12 mouse cellular contexts compared by ENCODE assay signal in the genomic region with DNA sequence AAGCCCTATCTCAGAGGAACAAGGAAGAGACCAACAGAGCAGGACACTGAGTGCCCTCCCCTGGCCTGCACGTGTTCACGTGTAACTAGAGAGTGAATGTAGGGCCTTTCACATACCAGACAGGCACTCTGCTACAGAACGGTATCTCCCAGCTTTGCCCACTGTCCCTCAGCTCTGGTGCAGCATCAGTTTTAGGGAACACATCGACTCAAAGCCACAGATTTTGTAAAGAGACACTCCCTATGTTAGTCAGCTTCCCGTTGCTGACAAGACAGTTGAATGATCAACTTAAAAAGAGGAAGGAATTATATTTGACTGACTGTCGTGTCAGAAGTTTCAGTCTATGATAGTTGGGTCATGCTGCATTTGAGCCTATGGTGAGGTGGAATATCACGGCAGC.
DNase-seq lines count a peak whose midpoint lies in the region; ATAC-seq lines count a peak whose summit lies in the region.
"Had no signal": no experiment of that assay in that cellular context is flagged by ENCODE, and none has a peak within 500 bp of the region (broad histone marks: within the 10 kb centered on the region; RNA-seq: fewer than 3 reads in every experiment).

No protein-coding gene starts in this region.

- peak; percentile 83 for ATAC-seq in megakaryocyte, adult 5-6 weeks (ENCODE audit: poor library complexity, severe bottlenecking)
- ATAC-seq: midbrain, embryonic 16.5 days; Patski had no signal

- peak; percentile 4 for DNase-seq in kidney, adult 9 months
- DNase-seq in kidney, postnatal 14 days: no peak
- DNase-seq in 416B (ENCODE audit: low read depth) (peak; percentile 83), MEL-GATA-1-ER (ENCODE audit: extremely low read depth, low read depth) (peak; percentile 9), adipocyte (ENCODE audit: low spot score) (no peak)
- no peak for DNase-seq in cerebellum, adult 18-20 months
- DNase-seq in neural tube, embryonic 10.5 days (ENCODE audit: extremely low spot score, low spot score): no peak
- DNase-seq: cerebellum, postnatal 25 days; kidney, adult 18-20 months had no signal

Comparison
In these comparisons a context has a peak if more than half of its experiments do, and no peak if none do; other contexts are left out.
1. DNase-seq: peak in kidney, adult 9 months (single experiment), 416B (single experiment) and MEL-GATA-1-ER (single experiment); none in kidney, postnatal 14 days (single experiment), adipocyte (single experiment), cerebellum, adult 18-20 months (0 of 2) and neural tube, embryonic 10.5 days (single experiment).